Mouse (Mus musculus): Measurements from ENCODE around the gene Mrps18c.

GRCm38 (mm10) chr5:100833841-100834240 is 35.4 kb downstream of the Mrps18c start:
- no peak for TF ChIP-seq POLR2A (IDR thresholded peaks at IDR 0.05; ENCODE audit: control insufficient read depth in 1 of 2, insufficient read depth in 1 of 2, low read depth in 1 of 2, low read length in 2 of 2, poor library complexity in 1 of 2)
- TF ChIP-seq CHD2 (IDR thresholded peaks at IDR 0.05; ENCODE audit: low read length) = no peak
- no peak for TF ChIP-seq SMC3 (IDR thresholded peaks at IDR 0.05; ENCODE audit: low read depth, low read length)
- no peak for TF ChIP-seq KAT2A (conservative IDR thresholded peaks at IDR 0.05; ENCODE audit: low read depth, low read length)
- TF ChIP-seq CTCF (IDR thresholded peaks at IDR 0.05 in 2 of 3, conservative IDR thresholded peaks at IDR 0.05 in 1 of 3; ENCODE audit: control insufficient read depth in 1 of 3, insufficient read depth in 1 of 3, low read depth in 2 of 3, low read length in 3 of 3, poor library complexity in 1 of 3, severe bottlenecking in 1 of 3) = no peak
- no peak for TF ChIP-seq USF1 (IDR thresholded peaks at IDR 0.05; ENCODE audit: low read depth, low read length)
- TF ChIP-seq UBTF (IDR thresholded peaks at IDR 0.05; ENCODE audit: borderline replicate concordance, insufficient read depth, low read depth, low read length) = no peak
- no peak for TF ChIP-seq MAX (IDR thresholded peaks at IDR 0.05; ENCODE audit: low read length)
- TF ChIP-seq MXI1 (IDR thresholded peaks at IDR 0.05; ENCODE audit: low read depth, low read length) = no peak
- no peak for TF ChIP-seq ELF1 (IDR thresholded peaks at IDR 0.05; ENCODE audit: low read depth, low read length)
- no peak for TF ChIP-seq HCFC1 (IDR thresholded peaks at IDR 0.05; ENCODE audit: low read depth, low read length)
- TF ChIP-seq ZNF384 (IDR thresholded peaks at IDR 0.05; ENCODE audit: low read depth, low read length) = no peak
- no peak for TF ChIP-seq BHLHE40 (IDR thresholded peaks at IDR 0.05; ENCODE audit: borderline replicate concordance, low read depth, low read length)

All from MEL (cell line).